Mouse (Mus musculus) liver, adult 2 months (tissue): ENCODE data around the gene Ndufa5. TPM values are rescaled to one million over a fixed set of nuclear protein-coding genes. Genes with fewer than 3 reads are reported as not detected.

Source experiments
- DNase-seq: peaks from one replicate; pipeline ENCODE4 v3.0.0-alpha.2; 2011; ENCODE audit warnings: low read depth, low spot score; ENCODE audit errors: extremely low read depth
- H3K27ac ChIP-seq: fragments of 200-500 bp; replicated peaks from 2 replicates; pipeline ENCODE4 v1.5.1; 2012; ENCODE audit warnings: low read depth, mild to moderate bottlenecking, control low read depth, inconsistent platforms, low read length; ENCODE audit not compliant: insufficient read depth
- H3K27me3 ChIP-seq: fragments of 200-500 bp; 2 replicates; pipeline ENCODE4 v1.6.1; 2012; ENCODE audit warnings: mild to moderate bottlenecking, moderate library complexity, low read length, inconsistent platforms; ENCODE audit not compliant: control insufficient read depth, insufficient read depth
- H3K36me3 ChIP-seq: fragments of 200-500 bp; 2 replicates; pipeline ENCODE4 v1.6.1; 2012; ENCODE audit warnings: low read length, inconsistent platforms; ENCODE audit not compliant: control insufficient read depth, insufficient read depth
- H3K4me1 ChIP-seq: fragments of 200-500 bp; 2 replicates; pipeline ENCODE4 v1.6.1; 2011; ENCODE audit warnings: low read length; ENCODE audit not compliant: control insufficient read depth, insufficient read depth
- H3K4me3 ChIP-seq: fragments of 200-500 bp; 2 replicates; pipeline ENCODE4 v1.5.1; 2011; ENCODE audit warnings: low read depth, mild to moderate bottlenecking, control low read depth, low read length, moderate library complexity; ENCODE audit not compliant: insufficient read depth
- H3K79me2 ChIP-seq: fragments of 200-500 bp; 2 replicates; pipeline ENCODE4 v1.6.1; 2012; ENCODE audit warnings: inconsistent platforms, mild to moderate bottlenecking, low read length, moderate library complexity; ENCODE audit not compliant: control insufficient read depth, insufficient read depth
- H3K9ac ChIP-seq: fragments of 200-500 bp; 2 replicates; pipeline ENCODE4 v1.6.1; 2012; ENCODE audit warnings: low read depth, mild to moderate bottlenecking, control low read depth, inconsistent platforms, low read length
- CTCF ChIP-seq: fragments of 200-500 bp; IDR thresholded peaks from 2 replicates; pipeline ENCODE4 v1.5.1; 2011; ENCODE audit warnings: low read depth, low read length, control low read depth
- POLR2A ChIP-seq: fragments of 200-500 bp; IDR thresholded peaks from 2 replicates; pipeline ENCODE4 v1.6.1; 2011; ENCODE audit warnings: low read length, control low read depth; ENCODE audit not compliant: insufficient read depth; ENCODE audit errors: extremely low read depth
- WGBS: fragments of 180-500 bp; shearing (Covaris S2); methylation state at CpG from one replicate; pipeline ENCODE4 v1.1.7; 2018; 5-methylcytosine and 5-hydroxymethylcytosine counted together
- polyA plus RNA-seq: library from polyadenylated mRNA; depleted of rRNA; stranded (reverse); fragments of >200 nt; gene quantifications from 2 replicates; pipeline ENCODE4 v1.2.3, GENCODE M21; 2012
- total RNA-seq: library from RNA; depleted of rRNA; stranded (reverse); fragments of >200 nt; gene quantifications from 2 replicates; pipeline ENCODE4 v1.2.3, GENCODE M21; 2014

Ndufa5 gene
- total and polyA plus RNA-seq, 2 experiments, result 5.2 to 101 TPM

DNA sequence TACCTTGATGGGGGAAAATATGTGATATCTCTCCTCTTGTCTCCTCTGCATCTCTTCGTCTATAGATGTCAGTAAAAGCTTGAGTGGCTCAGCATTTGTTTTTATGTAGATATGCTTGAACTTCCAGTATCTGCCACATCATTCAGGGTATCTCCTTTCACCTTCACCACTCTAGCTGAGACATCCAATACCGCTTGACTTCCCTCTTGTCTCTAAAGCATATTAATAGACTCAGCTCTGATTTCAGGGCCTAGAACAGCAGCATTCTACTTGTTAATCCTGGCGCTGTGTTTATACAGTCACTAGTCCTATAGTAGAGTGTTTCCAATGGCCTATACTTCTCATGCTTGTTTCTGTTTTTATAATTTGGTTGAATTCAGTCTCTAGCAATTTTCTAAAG lies 5.0 kb upstream of the Ndufa5 start:
- Histone ChIP-seq H3K79me2 (no peaks in the 10 kb centered on the region), H3K4me1 (peaks cover 3% of the 10 kb centered on the region), H3K9ac (no peak overlapping the region), H3K27ac (no peak overlapping the region), H3K36me3 (no peaks in the 10 kb centered on the region), H3K27me3 (no peaks in the 10 kb centered on the region), H3K4me3 (no peak overlapping the region)
- TF ChIP-seq POLR2A (no peak), CTCF (no peak)
- DNase-seq, result no peak
- 86% methylated on average over 3 of the region's 3 CpGs for WGBS

DNA sequence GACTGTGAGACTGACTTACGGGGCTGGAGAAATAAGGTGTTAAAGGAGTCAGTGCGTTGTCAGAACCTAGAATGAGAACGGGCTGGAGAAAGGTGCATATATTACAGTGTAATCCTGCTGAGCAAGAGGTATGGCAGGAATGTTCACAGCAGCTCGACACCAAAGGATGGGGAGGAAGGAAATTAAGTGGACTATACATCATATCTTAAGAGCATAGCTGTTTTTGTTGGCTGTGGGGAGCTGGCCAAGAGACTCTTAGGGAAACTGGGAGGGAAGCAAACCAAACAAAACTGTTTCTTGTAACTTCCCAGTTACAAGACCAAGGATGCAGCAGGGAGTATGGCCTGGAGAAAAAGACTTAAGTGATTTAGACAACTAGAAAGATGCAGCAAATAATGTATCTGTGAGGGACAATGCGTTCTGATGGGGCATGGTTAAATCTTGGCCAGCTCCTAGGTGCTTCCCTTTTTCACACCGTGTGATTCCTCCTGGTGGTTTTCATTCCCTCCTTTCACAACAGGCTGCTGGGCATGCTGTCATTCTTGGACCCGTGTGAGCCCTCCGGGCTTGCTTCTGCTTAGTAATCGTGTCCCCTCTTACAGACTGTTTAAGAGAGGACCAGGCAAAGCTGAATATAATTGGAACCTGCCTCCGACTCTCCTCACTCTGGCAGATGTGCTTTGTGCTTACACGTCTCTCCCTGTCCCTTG lies 3.1 kb upstream of the Ndufa5 start:
- WGBS, result 63% methylated on average over 11 of the region's 11 CpGs
- Histone ChIP-seq H3K4me3 (no peak overlapping the region), H3K36me3 (no peaks in the 10 kb centered on the region), H3K27me3 (no peaks in the 10 kb centered on the region), H3K27ac (no peak overlapping the region), H3K79me2 (peaks cover 5% of the 10 kb centered on the region; the same call in 1 of the 2 replicates), H3K4me1 (peaks cover 3% of the 10 kb centered on the region), H3K9ac (no peak overlapping the region)
- TF ChIP-seq POLR2A (no peak), CTCF (no peak)
- DNase-seq, result no peak

DNA sequence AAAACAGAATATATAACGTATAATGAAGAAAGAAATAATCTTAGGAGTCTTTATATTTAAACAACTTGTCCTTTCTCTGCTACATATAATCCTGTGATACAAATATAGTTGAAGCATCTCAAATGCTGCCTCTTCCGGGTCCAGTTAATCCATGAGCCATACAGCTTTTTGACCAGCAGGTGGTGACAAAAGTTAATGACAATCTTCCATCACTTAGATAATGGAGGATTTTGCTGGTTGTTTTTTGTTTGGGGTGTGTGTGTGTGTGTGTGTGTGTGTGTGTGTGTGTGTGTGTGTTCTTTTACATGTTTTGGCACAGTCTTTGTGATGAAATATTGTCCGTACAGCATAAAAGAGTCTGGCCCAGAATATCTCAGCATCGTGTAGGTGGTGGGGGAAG lies 2.4 kb upstream of the Ndufa5 start:
- DNase-seq, result peak; percentile 52
- H3K9ac ChIP-seq, result no peak overlapping the region
- H3K4me1 ChIP-seq, result peaks cover 3% of the 10 kb centered on the region
- TF ChIP-seq CTCF (peak; percentile 29), POLR2A (no peak)
- peaks cover 6% of the 10 kb centered on the region; the same call in 1 of the 2 replicates for H3K79me2 ChIP-seq
- H3K27me3 ChIP-seq, result no peaks in the 10 kb centered on the region
- H3K36me3 ChIP-seq, result no peaks in the 10 kb centered on the region; the same call in 1 of the 2 replicates
- no peak overlapping the region for H3K27ac ChIP-seq
- H3K4me3 ChIP-seq, result no peak overlapping the region
- WGBS, result 14% methylated on average over 4 of the region's 4 CpGs

DNA sequence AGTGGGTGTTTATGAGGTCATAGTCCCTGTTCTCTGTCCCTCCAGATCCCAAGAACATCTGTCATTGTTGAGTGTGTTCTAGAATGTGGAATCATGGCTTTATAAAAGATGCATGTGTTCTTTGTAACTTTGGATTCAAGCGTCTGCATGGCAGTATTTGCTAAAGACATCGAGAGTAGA lies 141 bp upstream of the Ndufa5 start, which contains the start of gene Asb15:
TSS of gene Asb15 (plus strand) at position 81 of the 180 bp plus-strand sequence.
- Histone ChIP-seq H3K79me2 (peaks cover 6% of the 10 kb centered on the region; the same call in 1 of the 2 replicates), H3K4me1 (peaks cover 3% of the 10 kb centered on the region), H3K36me3 (peaks cover 1% of the 10 kb centered on the region; the same call in 1 of the 2 replicates), H3K27ac (peak within 1 kb of the TSS; percentile 81), H3K27me3 (no peaks in the 10 kb centered on the region), H3K9ac (peak within 1 kb of the TSS; percentile 91), H3K4me3 (peak within 1 kb of the TSS; percentile 94)
- TF ChIP-seq POLR2A (no peak), CTCF (no peak)
- WGBS, result 28% methylated on average over 2 of the region's 2 CpGs
- DNase-seq, result no peak

DNA sequence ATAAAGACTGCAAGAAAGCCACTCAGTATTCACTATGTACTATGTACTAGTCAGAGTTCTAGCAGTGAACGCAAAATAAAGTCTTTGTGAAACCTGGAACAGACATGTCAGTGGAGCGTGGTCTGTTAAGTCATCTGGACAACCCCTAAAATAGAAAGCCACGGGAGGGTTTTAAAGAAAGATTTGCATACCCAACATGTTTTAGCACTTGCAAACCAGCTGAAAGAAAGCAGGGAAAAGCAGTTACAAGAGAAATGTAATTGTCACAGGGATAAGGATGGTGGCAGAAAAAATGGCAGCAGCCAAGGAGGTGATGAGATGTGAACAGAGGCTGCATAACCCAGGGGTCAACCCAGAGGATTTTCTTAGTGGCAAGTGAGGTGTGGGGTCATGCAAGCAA lies 2.1 kb downstream of the Ndufa5 start:
- Histone ChIP-seq H3K79me2 (peaks cover 6% of the 10 kb centered on the region; the same call in 1 of the 2 replicates), H3K9ac (no peak overlapping the region), H3K4me1 (peaks cover 5% of the 10 kb centered on the region), H3K36me3 (peaks cover 12% of the 10 kb centered on the region), H3K4me3 (no peak overlapping the region), H3K27ac (no peak overlapping the region), H3K27me3 (no peaks in the 10 kb centered on the region)
- TF ChIP-seq POLR2A, result no peak
- TF ChIP-seq CTCF, result no peak
- WGBS, result 87% methylated on average over 3 of the region's 3 CpGs
- DNase-seq, result no peak

DNA sequence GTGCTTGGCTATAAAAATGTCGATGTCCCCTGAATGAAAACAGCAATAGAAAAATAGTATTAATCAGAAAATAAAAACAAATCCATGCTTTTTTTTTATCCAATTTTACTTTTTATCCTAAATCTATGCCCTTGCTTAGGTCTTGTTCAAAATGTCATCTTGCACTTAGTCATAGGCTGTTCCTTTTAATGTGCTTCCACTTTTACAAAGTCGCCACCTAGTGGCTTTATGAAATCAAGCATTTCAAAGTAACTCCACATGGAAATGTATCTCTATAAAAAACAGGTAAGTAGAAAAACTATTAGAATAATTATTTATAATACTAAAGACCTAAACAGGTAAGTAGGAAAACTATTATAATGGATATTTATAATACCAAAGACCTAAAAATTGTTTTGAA lies 11.6 kb downstream of the Ndufa5 start:
- DNase-seq, result peak; percentile 30
- WGBS, result 46% methylated on average over 2 of the region's 2 CpGs
- no peaks in the 10 kb centered on the region for H3K79me2 ChIP-seq
- H3K27me3 ChIP-seq, result no peaks in the 10 kb centered on the region
- H3K9ac ChIP-seq, result no peak overlapping the region
- no peak overlapping the region for H3K4me3 ChIP-seq
- TF ChIP-seq CTCF (peak; percentile 42; the same call in 1 of the 2 replicates), POLR2A (no peak)
- no peaks in the 10 kb centered on the region for H3K4me1 ChIP-seq
- no peak overlapping the region for H3K27ac ChIP-seq
- peaks cover 23% of the 10 kb centered on the region for H3K36me3 ChIP-seq
